Mouse (Mus musculus): ENCODE data around the gene Hsfy2. TPM values are rescaled to one million over a fixed set of nuclear protein-coding genes. Genes with fewer than 3 reads are reported as not detected.

Hsfy2 gene
- not detected in 2 replicates for polyA plus RNA-seq (2015; fragmentation: Nextera tagmentation; extraction: Ambion mirVana)

GRCm38 (mm10) chr1:56637335-56637734, at the start of gene Hsfy2:
Hsfy2 (minus strand) TSS chr1:56637435.
- Histone ChIP-seq H3K4me2 (no peak within 1 kb of the TSS), H3K4me3 (no peak within 1 kb of the TSS), H3K9me3 (no peaks in the 10 kb centered on the region), H3K9ac (no peak within 1 kb of the TSS), H3K27me3 (no peaks in the 10 kb centered on the region), H3K36me3 (no peaks in the 10 kb centered on the region), H3K27ac (no peak within 1 kb of the TSS), H3K4me1 (no peaks in the 10 kb centered on the region)
- WGBS, result 81% methylated on average over 2 of the region's 2 CpGs
- no peak for ATAC-seq (ENCODE audit: insufficient number of reproducible peaks, low FRiP score, low TSS enrichment, low read depth)

- WGBS, result 74% methylated on average over 1 of the region's 1 CpGs
- H3K4me2 ChIP-seq, result no peak overlapping the region
- H3K9me3 ChIP-seq, result no peaks in the 10 kb centered on the region
- no peaks in the 10 kb centered on the region for H3K4me1 ChIP-seq
- H3K27ac ChIP-seq, result no peak overlapping the region
- H3K4me3 ChIP-seq, result no peak overlapping the region
- ATAC-seq (ENCODE audit: insufficient number of reproducible peaks, low FRiP score, low TSS enrichment, low read depth), result no peak
- no peaks in the 10 kb centered on the region for H3K36me3 ChIP-seq
- no peak overlapping the region for H3K9ac ChIP-seq
- no peaks in the 10 kb centered on the region for H3K27me3 ChIP-seq
These were observed 47.9 kb upstream of the Hsfy2 start for GRCm38 (mm10) chr1:56685053-56685557.

GRCm38 (mm10) chr1:56684512-56684911, 47.3 kb upstream of the Hsfy2 start:
- Histone ChIP-seq H3K4me1 (no peaks in the 10 kb centered on the region), H3K27me3 (no peaks in the 10 kb centered on the region), H3K36me3 (no peaks in the 10 kb centered on the region), H3K9me3 (no peaks in the 10 kb centered on the region), H3K4me2 (no peak overlapping the region), H3K27ac (no peak overlapping the region), H3K4me3 (no peak overlapping the region), H3K9ac (no peak overlapping the region)
- ATAC-seq (ENCODE audit: insufficient number of reproducible peaks, low FRiP score, low TSS enrichment, low read depth), result no peak

DNA sequence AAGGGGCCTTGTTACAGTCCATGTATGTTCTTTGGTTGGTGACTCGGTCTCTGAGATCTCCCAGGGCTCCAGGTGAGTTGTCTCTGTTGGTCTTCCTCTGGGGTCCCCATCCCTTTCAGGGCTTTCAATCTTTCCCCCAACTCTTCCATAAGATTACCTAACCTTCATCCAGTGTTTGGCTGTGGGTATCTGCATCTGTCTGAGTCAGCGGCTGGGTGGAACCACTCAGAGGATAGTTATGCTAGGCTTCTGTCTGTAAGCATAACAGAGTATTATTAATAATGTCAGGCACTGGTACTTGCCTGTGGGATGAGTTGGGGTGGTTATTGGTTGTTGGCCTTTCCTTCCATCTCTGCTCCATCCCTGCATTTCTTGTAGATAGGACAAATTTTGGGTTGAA, 44.0 kb upstream of the Hsfy2 start:
- Histone ChIP-seq H3K4me3 (no peak overlapping the region), H3K36me3 (no peaks in the 10 kb centered on the region), H3K27me3 (no peaks in the 10 kb centered on the region), H3K27ac (no peak overlapping the region), H3K4me2 (no peak overlapping the region), H3K4me1 (no peaks in the 10 kb centered on the region), H3K9ac (no peak overlapping the region), H3K9me3 (no peaks in the 10 kb centered on the region)
- no peak for ATAC-seq (ENCODE audit: insufficient number of reproducible peaks, low FRiP score, low TSS enrichment, low read depth)
- 84% methylated on average over 2 of the region's 2 CpGs for WGBS

DNA sequence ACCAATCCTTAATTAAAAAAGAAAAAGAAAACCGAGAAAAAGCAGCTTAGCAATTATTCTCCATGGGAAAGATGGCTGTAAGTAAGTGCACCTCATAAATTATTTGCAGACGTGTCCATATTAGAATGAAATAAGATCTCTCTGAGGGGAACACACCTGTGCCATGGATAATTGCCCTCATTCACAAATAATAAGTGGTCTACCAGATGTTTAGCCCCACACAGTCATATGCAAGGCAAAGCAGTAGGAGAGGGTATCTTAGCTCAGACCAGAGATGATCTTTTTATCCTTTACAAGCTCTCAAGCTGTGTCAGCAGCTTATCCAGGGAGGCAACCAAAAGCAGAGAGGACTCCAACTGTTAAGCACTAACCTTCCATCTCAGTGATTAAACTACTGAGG, 38.0 kb upstream of the Hsfy2 start:
- H3K27me3 ChIP-seq, result no peaks in the 10 kb centered on the region
- no peak overlapping the region for H3K4me2 ChIP-seq
- ATAC-seq (ENCODE audit: insufficient number of reproducible peaks, low FRiP score, low TSS enrichment, low read depth), result no peak
- H3K4me1 ChIP-seq, result no peaks in the 10 kb centered on the region
- H3K9me3 ChIP-seq, result no peaks in the 10 kb centered on the region
- no peak overlapping the region for H3K27ac ChIP-seq
- no peaks in the 10 kb centered on the region for H3K36me3 ChIP-seq
- no peak overlapping the region for H3K9ac ChIP-seq
- H3K4me3 ChIP-seq, result no peak overlapping the region
- WGBS, result 8% methylated on average over 2 of the region's 2 CpGs

DNA sequence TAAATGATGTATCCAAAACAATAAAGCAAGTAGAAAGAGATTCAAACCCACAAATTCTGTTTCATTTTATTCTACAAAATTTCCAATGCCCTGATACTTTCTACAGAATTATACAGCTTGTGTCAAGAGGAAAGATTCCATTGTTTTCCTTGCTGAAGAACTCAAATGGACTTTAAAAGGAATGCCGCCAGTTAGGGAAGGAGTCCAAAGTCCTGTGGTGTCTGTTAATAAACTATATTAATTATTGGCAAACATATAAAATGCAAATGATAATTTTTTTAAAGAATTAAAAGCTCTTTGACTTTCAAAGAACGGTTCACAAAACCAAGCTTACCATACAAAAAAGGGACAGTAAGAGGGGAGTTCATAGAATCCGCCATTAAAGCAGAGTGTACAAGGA, 37.4 kb upstream of the Hsfy2 start:
- H3K9ac ChIP-seq, result no peak overlapping the region
- 83% methylated on average over 3 of the region's 3 CpGs for WGBS

GRCm38 (mm10) chr1:56671241-56671945, 34.2 kb upstream of the Hsfy2 start:
- Histone ChIP-seq H3K36me3 (no peaks in the 10 kb centered on the region), H3K9me3 (no peaks in the 10 kb centered on the region), H3K9ac (no peak overlapping the region), H3K4me3 (no peak overlapping the region), H3K4me2 (no peak overlapping the region), H3K27me3 (no peaks in the 10 kb centered on the region), H3K27ac (no peak overlapping the region), H3K4me1 (no peaks in the 10 kb centered on the region)
- WGBS, result 46% methylated on average over 8 of the region's 8 CpGs
- no peak for ATAC-seq (ENCODE audit: insufficient number of reproducible peaks, low FRiP score, low TSS enrichment, low read depth)

More for the DNA sequence above, 37.4 kb upstream of the Hsfy2 start:
- ATAC-seq (ENCODE audit: insufficient number of reproducible peaks, low FRiP score, low TSS enrichment, low read depth), result no peak
- no peak overlapping the region for H3K27ac ChIP-seq
- H3K27me3 ChIP-seq, result no peaks in the 10 kb centered on the region
- H3K4me1 ChIP-seq, result no peaks in the 10 kb centered on the region
- H3K9me3 ChIP-seq, result no peaks in the 10 kb centered on the region
- H3K36me3 ChIP-seq, result no peaks in the 10 kb centered on the region
- no peak overlapping the region for H3K4me2 ChIP-seq
- no peak overlapping the region for H3K4me3 ChIP-seq

DNA sequence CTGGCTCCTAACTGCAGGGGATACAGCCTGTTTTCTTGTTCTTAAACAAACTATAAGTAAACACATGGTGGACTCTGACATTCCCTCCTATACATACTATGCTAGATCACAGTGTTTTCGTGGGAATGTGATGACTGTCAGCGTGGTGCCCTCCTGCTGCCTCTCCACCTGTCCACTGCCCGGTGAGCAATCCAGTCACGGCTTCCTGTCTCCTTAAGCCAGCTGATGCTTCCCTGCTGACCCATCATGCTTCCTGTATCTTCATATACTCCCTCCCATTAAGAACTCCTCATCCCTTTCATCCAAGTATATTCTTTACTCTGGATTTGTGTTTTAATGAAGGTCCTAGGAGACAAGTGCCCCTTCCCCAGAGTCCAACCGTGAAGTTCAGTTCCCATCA, 33.3 kb upstream of the Hsfy2 start:
- no peaks in the 10 kb centered on the region for H3K36me3 ChIP-seq
- H3K4me1 ChIP-seq, result no peaks in the 10 kb centered on the region
- no peaks in the 10 kb centered on the region for H3K27me3 ChIP-seq
- no peak overlapping the region for H3K4me2 ChIP-seq
- no peak overlapping the region for H3K27ac ChIP-seq
- H3K9ac ChIP-seq, result no peak overlapping the region
- H3K9me3 ChIP-seq, result no peaks in the 10 kb centered on the region
- WGBS, result 78% methylated on average over 5 of the region's 5 CpGs
- H3K4me3 ChIP-seq, result no peak overlapping the region
- ATAC-seq (ENCODE audit: insufficient number of reproducible peaks, low FRiP score, low TSS enrichment, low read depth), result no peak

DNA sequence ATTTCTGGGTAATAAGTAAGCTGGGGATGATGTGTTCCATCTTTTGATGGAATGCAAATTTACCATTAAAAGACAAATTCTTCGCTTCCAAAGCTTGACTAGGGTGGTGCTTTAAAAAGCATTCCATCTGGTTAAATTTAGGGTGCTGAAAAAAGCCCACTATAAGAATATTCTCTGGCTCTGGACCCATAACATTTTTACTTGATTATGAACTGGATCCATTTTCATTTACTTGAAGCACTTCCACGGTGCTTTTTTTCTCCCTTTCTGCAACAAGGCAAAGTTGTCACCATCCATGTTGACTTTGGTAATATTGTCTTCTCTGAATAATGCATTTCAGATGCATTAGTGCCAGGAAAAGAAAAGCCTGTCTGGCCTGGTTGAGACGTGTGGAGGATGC, 27.4 kb upstream of the Hsfy2 start:
- Histone ChIP-seq H3K27ac (no peak overlapping the region), H3K4me3 (no peak overlapping the region), H3K4me1 (no peaks in the 10 kb centered on the region), H3K36me3 (no peaks in the 10 kb centered on the region), H3K9ac (no peak overlapping the region), H3K4me2 (no peak overlapping the region), H3K9me3 (no peaks in the 10 kb centered on the region), H3K27me3 (no peaks in the 10 kb centered on the region)
- ATAC-seq (ENCODE audit: insufficient number of reproducible peaks, low FRiP score, low TSS enrichment, low read depth), result no peak
- 67% methylated on average over 3 of the region's 3 CpGs for WGBS

DNA sequence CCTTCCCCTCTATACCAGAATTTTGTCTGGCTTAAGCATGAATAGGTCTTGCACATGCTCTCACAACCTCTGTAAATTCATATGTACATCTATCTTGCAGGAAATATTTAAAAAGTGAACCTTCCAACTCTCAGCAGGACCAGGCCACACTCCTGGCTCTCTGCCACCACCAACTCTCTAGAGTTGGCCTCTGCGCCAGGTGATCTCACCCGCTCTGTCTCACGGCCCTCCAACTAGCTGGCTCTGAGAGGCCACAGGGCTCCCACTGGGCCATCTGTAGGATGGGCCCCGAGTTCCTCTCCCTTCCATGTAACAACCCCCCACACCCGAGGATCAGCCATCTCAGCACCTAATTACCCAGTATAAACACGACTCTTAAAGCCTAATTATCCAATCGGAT, 10.4 kb downstream of the Hsfy2 start:
- no peaks in the 10 kb centered on the region for H3K9me3 ChIP-seq
- 70% methylated on average over 7 of the region's 7 CpGs for WGBS
- no peaks in the 10 kb centered on the region for H3K4me1 ChIP-seq
- no peaks in the 10 kb centered on the region for H3K27me3 ChIP-seq
- no peaks in the 10 kb centered on the region for H3K36me3 ChIP-seq
- H3K9ac ChIP-seq, result no peak overlapping the region
- no peak overlapping the region for H3K27ac ChIP-seq
- ATAC-seq (ENCODE audit: insufficient number of reproducible peaks, low FRiP score, low TSS enrichment, low read depth), result no peak
- H3K4me3 ChIP-seq, result no peak overlapping the region
- H3K4me2 ChIP-seq, result no peak overlapping the region

- 87% methylated on average over 3 of the region's 3 CpGs for WGBS
- no peak overlapping the region for H3K4me3 ChIP-seq
- H3K4me1 ChIP-seq, result no peaks in the 10 kb centered on the region
These were observed 12.9 kb downstream of the Hsfy2 start for GRCm38 (mm10) chr1:56624304-56624703.

GRCm38 (mm10) chr1:56612384-56612783, 24.9 kb downstream of the Hsfy2 start:
- no peak for ATAC-seq (ENCODE audit: insufficient number of reproducible peaks, low FRiP score, low TSS enrichment, low read depth)
- WGBS, result 87% methylated on average over 1 of the region's 1 CpGs

More at GRCm38 (mm10) chr1:56624304-56624703, 12.9 kb downstream of the Hsfy2 start:
- Histone ChIP-seq H3K9me3 (no peaks in the 10 kb centered on the region), H3K27me3 (no peaks in the 10 kb centered on the region), H3K27ac (no peak overlapping the region), H3K36me3 (no peaks in the 10 kb centered on the region), H3K9ac (no peak overlapping the region), H3K4me2 (no peak overlapping the region)
- ATAC-seq (ENCODE audit: insufficient number of reproducible peaks, low FRiP score, low TSS enrichment, low read depth), result no peak

More at GRCm38 (mm10) chr1:56612384-56612783, 24.9 kb downstream of the Hsfy2 start:
- no peaks in the 10 kb centered on the region for H3K4me1 ChIP-seq
- H3K9ac ChIP-seq, result no peak overlapping the region
- H3K4me3 ChIP-seq, result no peak overlapping the region
- no peaks in the 10 kb centered on the region for H3K36me3 ChIP-seq
- H3K27me3 ChIP-seq, result no peaks in the 10 kb centered on the region
- H3K4me2 ChIP-seq, result no peak overlapping the region
- no peaks in the 10 kb centered on the region for H3K9me3 ChIP-seq
- no peak overlapping the region for H3K27ac ChIP-seq
